Mouse (Mus musculus) limb, embryonic 11.5 days (tissue): ENCODE data around the gene Thbs4. TPM values are rescaled to one million over a fixed set of nuclear protein-coding genes. Genes with fewer than 3 reads are reported as not detected.

Source experiments
- ATAC-seq: fragments of 200-750 bp; cut with Nextera tagmentation; 2 replicates; pipeline ENCODE4 v1.8.0; 2017; ENCODE audit warnings: low read depth; ENCODE audit not compliant: insufficient number of reproducible peaks, low FRiP score, low TSS enrichment
- DNase-seq: peaks from one replicate; pipeline ENCODE4 v3.0.0-alpha.2; 2015; ENCODE audit warnings: low spot score
- H3K27ac ChIP-seq: fragments of 300-500 bp; sonication (generic); replicated peaks from 2 replicates; pipeline ENCODE4 v1.5.1; 2014; ENCODE audit warnings: low read depth, mild to moderate bottlenecking, low read length
- H3K27me3 ChIP-seq: fragments of 300-500 bp; sonication (generic); 2 replicates; pipeline ENCODE4 v1.6.1; 2014; ENCODE audit warnings: mild to moderate bottlenecking, low read length, mixed read lengths; ENCODE audit not compliant: control insufficient read depth, insufficient read depth
- H3K36me3 ChIP-seq: fragments of 300-500 bp; sonication (generic); 2 replicates; pipeline ENCODE4 v1.6.1; 2014; ENCODE audit warnings: mild to moderate bottlenecking, low read length, moderate library complexity, mixed read lengths; ENCODE audit not compliant: control insufficient read depth, insufficient read depth
- H3K4me1 ChIP-seq: fragments of 300-500 bp; sonication (generic); 2 replicates; pipeline ENCODE4 v1.6.1; 2014; ENCODE audit warnings: low read length, mixed read lengths; ENCODE audit not compliant: control insufficient read depth, insufficient read depth
- H3K4me2 ChIP-seq: fragments of 300-500 bp; sonication (generic); 2 replicates; pipeline ENCODE4 v1.6.1; 2014; ENCODE audit warnings: low read depth, mild to moderate bottlenecking, moderate library complexity; ENCODE audit not compliant: severe bottlenecking
- H3K4me3 ChIP-seq: fragments of 300-500 bp; sonication (generic); 2 replicates; pipeline ENCODE4 v1.5.1; 2014; ENCODE audit warnings: low read depth, low read length
- H3K9ac ChIP-seq: fragments of 300-500 bp; sonication (generic); 2 replicates; pipeline ENCODE4 v1.6.1; 2014; ENCODE audit warnings: mild to moderate bottlenecking, low read length
- H3K9me3 ChIP-seq: fragments of 300-500 bp; sonication (generic); 2 replicates; pipeline ENCODE4 v1.6.1; 2016; ENCODE audit warnings: low read length; ENCODE audit not compliant: control insufficient read depth
- WGBS: fragments of 180-500 bp; shearing (Covaris S2); extraction: QIAGEN DNeasy Blood & Tissue Kit; methylation state at CpG from one replicate; pipeline ENCODE4 v1.1.7; 2014; 5-methylcytosine and 5-hydroxymethylcytosine counted together
- polyA plus RNA-seq: library from polyadenylated mRNA; unstranded; fragments of >200 nt; fragmentation: Nextera tagmentation; extraction: Ambion mirVana; gene quantifications from 2 replicates; pipeline ENCODE4 v1.2.1, GENCODE M21; 2014

The Thbs4 gene
- polyA plus RNA-seq, 1 experiment from 2014 or later = 0.72 TPM

DNA sequence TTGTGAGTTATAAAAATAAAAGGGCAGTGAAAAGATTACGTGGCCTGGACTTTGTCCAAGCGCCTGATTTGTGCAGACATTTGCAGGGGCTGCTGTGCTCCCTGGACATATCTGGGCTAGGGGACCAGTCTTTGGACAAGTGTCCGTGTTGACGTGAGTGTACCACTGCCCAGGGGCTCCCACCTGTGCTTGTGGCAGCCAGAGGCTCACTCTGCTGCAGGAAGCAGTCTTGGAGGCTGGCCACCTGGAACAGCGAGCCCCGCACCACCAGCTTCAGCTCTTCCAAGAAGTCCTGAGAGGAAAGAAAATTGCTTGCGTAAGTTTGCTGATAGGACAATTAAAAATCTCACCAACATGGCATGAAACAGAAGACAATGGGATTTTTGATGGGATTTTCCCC, 18.7 kb downstream of the Thbs4 start:
- Histone ChIP-seq H3K27ac (no peak overlapping the region), H3K4me2 (no peak overlapping the region), H3K9me3 (no peaks in the 10 kb centered on the region), H3K4me3 (no peak overlapping the region), H3K4me1 (0 out of 2 replicates have a peak, but pooled peaks cover 2% of the 10 kb centered on the region), H3K27me3 (no peaks in the 10 kb centered on the region), H3K36me3 (no peaks in the 10 kb centered on the region), H3K9ac (no peak overlapping the region)
- DNase-seq (no peak), ATAC-seq (no peak)
- WGBS = 89% methylated on average over 7 of the region's 7 CpGs

DNA sequence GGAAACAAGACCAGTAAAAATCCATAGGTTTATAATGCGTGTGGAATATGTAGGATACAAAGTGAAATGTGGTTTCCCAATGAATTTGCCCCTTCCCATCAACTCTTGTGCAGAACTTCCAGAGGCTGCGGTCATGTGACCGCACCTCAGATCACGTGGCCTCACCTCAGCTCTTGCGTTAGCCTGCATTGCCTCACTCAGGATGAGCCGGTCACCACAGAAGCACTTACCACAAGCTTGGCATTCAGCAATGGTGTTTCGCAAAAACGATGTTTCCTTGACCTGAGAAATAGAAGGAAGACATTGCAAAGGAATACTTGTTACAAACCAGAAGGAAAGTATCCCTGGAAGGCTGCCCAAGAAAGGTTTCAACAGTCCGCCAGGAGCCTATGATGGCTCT, 19.7 kb downstream of the Thbs4 start:
- Histone ChIP-seq H3K4me3 (no peak overlapping the region), H3K9ac (no peak overlapping the region), H3K27ac (no peak overlapping the region), H3K36me3 (no peaks in the 10 kb centered on the region), H3K27me3 (no peaks in the 10 kb centered on the region), H3K9me3 (no peaks in the 10 kb centered on the region), H3K4me1 (no peaks in the 10 kb centered on the region), H3K4me2 (no peak overlapping the region)
- ATAC-seq = no peak
- WGBS = 97% methylated on average over 9 of the region's 9 CpGs
- no peak for DNase-seq

- ATAC-seq (no peak), DNase-seq (no peak)
- Histone ChIP-seq H3K36me3 (no peaks in the 10 kb centered on the region), H3K4me3 (no peak overlapping the region), H3K9me3 (no peaks in the 10 kb centered on the region), H3K27me3 (no peaks in the 10 kb centered on the region), H3K4me1 (no peaks in the 10 kb centered on the region), H3K27ac (no peak overlapping the region), H3K9ac (no peak overlapping the region), H3K4me2 (no peak overlapping the region)
- whole genome bisulfite sequencing = 80% methylated on average over 8 of the region's 8 CpGs
These were observed 22.1 kb downstream of the Thbs4 start for GRCm38 (mm10) chr13:92772500-92772899.

- no peaks in the 10 kb centered on the region for H3K4me1 ChIP-seq
- no peak overlapping the region for H3K4me2 ChIP-seq
- no peak overlapping the region for H3K27ac ChIP-seq
- no peaks in the 10 kb centered on the region for H3K36me3 ChIP-seq
- H3K27me3 ChIP-seq = no peaks in the 10 kb centered on the region
- H3K4me3 ChIP-seq = no peak overlapping the region
- H3K9me3 ChIP-seq = no peaks in the 10 kb centered on the region
- no peak overlapping the region for H3K9ac ChIP-seq
- no peak for DNase-seq
- 90% methylated on average over 5 of the region's 5 CpGs for WGBS
- no peak for ATAC-seq
These were observed 23.1 kb downstream of the Thbs4 start for GRCm38 (mm10) chr13:92771566-92771965.

GRCm38 (mm10) chr13:92765454-92766242, 29.0 kb downstream of the Thbs4 start:
- Histone ChIP-seq H3K27ac (no peak overlapping the region), H3K9ac (no peak overlapping the region), H3K4me2 (no peak overlapping the region), H3K36me3 (no peaks in the 10 kb centered on the region), H3K9me3 (no peaks in the 10 kb centered on the region), H3K4me3 (no peak overlapping the region), H3K4me1 (no peaks in the 10 kb centered on the region), H3K27me3 (no peaks in the 10 kb centered on the region)
- WGBS = 87% methylated on average over 6 of the region's 6 CpGs
- ATAC-seq = no peak
- DNase-seq = no peak

- Histone ChIP-seq H3K4me2 (no peak overlapping the region), H3K27ac (no peak overlapping the region), H3K27me3 (no peaks in the 10 kb centered on the region), H3K36me3 (no peaks in the 10 kb centered on the region), H3K9ac (no peak overlapping the region), H3K4me3 (no peak overlapping the region), H3K4me1 (no peaks in the 10 kb centered on the region), H3K9me3 (no peaks in the 10 kb centered on the region)
- WGBS = 73% methylated on average over 1 of the region's 1 CpGs
- no peak for ATAC-seq
- DNase-seq = no peak
These were observed 32.3 kb downstream of the Thbs4 start for GRCm38 (mm10) chr13:92762322-92762721.

DNA sequence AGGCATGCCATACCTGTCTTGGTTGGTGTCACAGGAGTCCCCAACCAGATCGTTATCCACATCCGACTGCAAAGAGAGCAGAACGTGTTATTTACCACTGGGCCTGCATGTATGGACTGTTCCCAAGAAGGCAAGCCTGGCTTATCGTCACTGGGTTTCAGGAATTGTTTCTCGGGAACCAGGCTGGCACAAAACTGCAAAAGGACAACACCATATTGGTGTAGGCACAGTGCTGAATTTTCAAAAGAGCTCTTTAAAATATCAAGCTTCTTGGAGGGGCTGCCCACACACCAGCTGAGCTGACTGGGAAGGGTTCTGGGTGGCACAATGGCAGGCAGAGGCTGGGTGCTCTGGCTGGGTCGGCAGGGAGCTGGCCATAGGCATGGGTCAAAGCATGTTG, 34.1 kb downstream of the Thbs4 start:
- Histone ChIP-seq H3K36me3 (no peaks in the 10 kb centered on the region), H3K4me2 (no peak overlapping the region), H3K27me3 (no peaks in the 10 kb centered on the region), H3K27ac (no peak overlapping the region), H3K4me3 (no peak overlapping the region), H3K9me3 (no peaks in the 10 kb centered on the region), H3K9ac (no peak overlapping the region), H3K4me1 (no peaks in the 10 kb centered on the region)
- 83% methylated on average over 6 of the region's 6 CpGs for WGBS
- ATAC-seq (no peak), DNase-seq (no peak)

DNA sequence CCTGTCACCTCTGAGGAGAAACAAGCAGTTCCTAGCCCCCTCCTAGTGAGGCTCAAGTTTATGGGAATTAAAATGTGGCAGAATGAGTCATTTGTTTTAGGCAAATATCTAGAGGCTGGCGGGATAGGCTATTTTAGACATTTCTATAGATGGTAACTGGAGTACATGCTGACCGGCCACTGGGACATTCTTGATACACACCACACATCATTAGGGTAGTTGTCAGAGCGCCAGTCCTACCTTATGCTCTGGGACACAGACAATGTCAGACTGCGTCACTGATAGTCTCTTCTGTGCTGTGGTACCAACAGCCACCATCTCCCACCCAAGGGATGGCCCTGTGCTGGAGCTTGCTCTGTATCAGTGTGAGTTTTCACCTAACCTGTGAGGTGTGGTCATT, 35.5 kb downstream of the Thbs4 start:
- no peak for ATAC-seq

More for the DNA sequence above, 35.5 kb downstream of the Thbs4 start:
- no peaks in the 10 kb centered on the region for H3K27me3 ChIP-seq
- no peak for DNase-seq
- no peak overlapping the region for H3K9ac ChIP-seq
- no peaks in the 10 kb centered on the region for H3K4me1 ChIP-seq
- no peaks in the 10 kb centered on the region for H3K9me3 ChIP-seq
- H3K4me3 ChIP-seq = no peak overlapping the region
- H3K36me3 ChIP-seq = no peaks in the 10 kb centered on the region
- no peak overlapping the region for H3K4me2 ChIP-seq
- 91% methylated on average over 4 of the region's 4 CpGs for WGBS
- no peak overlapping the region for H3K27ac ChIP-seq
